Mouse (Mus musculus): ENCODE measurements around the gene Tmem189. TPM values are rescaled to one million over a fixed set of nuclear protein-coding genes. Genes with fewer than 3 reads are reported as not detected.

The Tmem189 gene
- polyA plus RNA-seq, 1 experiment from 2014 or later, result 39.3 TPM

GRCm38 (mm10) chr2:167700018-167700417 lies 10.4 kb upstream of the Tmem189 start:
- no peak for ATAC-seq (ENCODE audit: insufficient number of reproducible peaks, insufficient read depth, low FRiP score, low TSS enrichment, low read depth)
- no peak overlapping the region for H3K9ac ChIP-seq (replicated peaks)
- H3K9me3 ChIP-seq, result peaks cover 5% of the 10 kb centered on the region; the same call in 1 of the 2 replicates
- 78% methylated on average over 5 of the region's 5 CpGs for WGBS
- H3K4me1 ChIP-seq (replicated peaks), result peaks cover 5% of the 10 kb centered on the region
- H3K27ac ChIP-seq, result no peak overlapping the region
- H3K4me2 ChIP-seq, result no peak overlapping the region
- H3K27me3 ChIP-seq, result no peaks in the 10 kb centered on the region
- H3K36me3 ChIP-seq, result no peaks in the 10 kb centered on the region
- H3K4me3 ChIP-seq (replicated peaks), result no peak overlapping the region

GRCm38 (mm10) chr2:167697902-167698301 lies 8.3 kb upstream of the Tmem189 start:
- peaks cover 5% of the 10 kb centered on the region; the same call in 1 of the 2 replicates for H3K9me3 ChIP-seq
- H3K4me1 ChIP-seq (replicated peaks), result peaks cover 5% of the 10 kb centered on the region
- no peak overlapping the region for H3K9ac ChIP-seq (replicated peaks)
- H3K4me3 ChIP-seq (replicated peaks), result no peak overlapping the region
- H3K36me3 ChIP-seq, result no peaks in the 10 kb centered on the region
- 60% methylated on average over 5 of the region's 5 CpGs for WGBS
- no peak for ATAC-seq (ENCODE audit: insufficient number of reproducible peaks, insufficient read depth, low FRiP score, low TSS enrichment, low read depth)
- H3K27ac ChIP-seq, result no peak overlapping the region
- no peak overlapping the region for H3K4me2 ChIP-seq
- H3K27me3 ChIP-seq, result peaks cover 2% of the 10 kb centered on the region; the same call in 1 of the 2 replicates

DNA sequence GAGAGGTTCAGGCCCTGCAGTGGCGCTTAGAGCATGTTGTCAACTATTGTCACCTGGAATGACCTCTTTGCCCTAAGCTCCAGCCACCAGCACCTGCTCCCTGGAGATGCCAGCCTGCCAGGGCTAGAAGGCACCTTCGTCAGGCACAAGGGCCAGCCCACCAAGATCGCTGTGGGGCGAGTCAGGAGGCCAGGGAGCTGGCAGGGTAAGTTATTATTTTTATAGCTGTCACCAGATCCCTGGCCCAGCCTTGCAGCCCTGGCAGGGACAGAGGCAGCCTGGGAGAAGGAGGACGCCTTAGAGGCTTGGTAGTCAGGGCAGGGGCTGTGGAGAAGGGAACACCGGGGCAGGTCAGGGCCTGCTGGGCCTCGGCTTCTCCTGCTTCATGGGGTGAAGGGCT lies 6.5 kb upstream of the Tmem189 start:
- Histone ChIP-seq H3K36me3 (no peaks in the 10 kb centered on the region), H3K4me1 (replicated peaks) (peaks cover 5% of the 10 kb centered on the region), H3K9me3 (peaks cover 5% of the 10 kb centered on the region; the same call in 1 of the 2 replicates), H3K9ac (replicated peaks) (no peak overlapping the region; the same call in 1 of the 2 replicates), H3K4me3 (replicated peaks) (no peak overlapping the region), H3K27ac (no peak overlapping the region), H3K4me2 (no peak overlapping the region), H3K27me3 (peaks cover 20% of the 10 kb centered on the region)
- WGBS, result 56% methylated on average over 7 of the region's 7 CpGs
- no peak for ATAC-seq (ENCODE audit: insufficient number of reproducible peaks, insufficient read depth, low FRiP score, low TSS enrichment, low read depth)

DNA sequence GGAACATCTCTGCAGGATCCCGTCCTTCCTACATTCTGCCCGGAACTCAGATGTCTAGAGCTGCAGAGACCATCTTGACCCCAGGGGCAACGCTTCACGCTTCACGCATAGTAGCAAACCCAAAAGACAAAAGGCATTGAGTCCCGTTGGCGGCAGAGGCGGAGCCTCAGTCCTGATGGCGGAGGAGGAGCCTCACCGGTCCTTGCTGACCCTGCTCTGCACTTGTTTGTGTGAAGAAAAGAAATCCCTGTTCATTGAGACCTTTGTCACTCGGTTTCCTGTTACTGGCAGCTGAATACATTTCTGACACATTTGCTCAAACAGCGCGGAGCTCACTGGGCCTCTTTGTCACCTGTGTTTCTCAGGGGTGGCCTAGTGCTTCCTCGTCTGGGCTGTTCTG lies 5.9 kb upstream of the Tmem189 start:
- Histone ChIP-seq H3K4me3 (replicated peaks) (no peak overlapping the region), H3K27me3 (peaks cover 26% of the 10 kb centered on the region), H3K27ac (no peak overlapping the region), H3K4me2 (no peak overlapping the region), H3K9ac (replicated peaks) (no peak overlapping the region), H3K36me3 (no peaks in the 10 kb centered on the region), H3K9me3 (peaks cover 5% of the 10 kb centered on the region; the same call in 1 of the 2 replicates), H3K4me1 (replicated peaks) (peaks cover 5% of the 10 kb centered on the region)
- no peak for ATAC-seq (ENCODE audit: insufficient number of reproducible peaks, insufficient read depth, low FRiP score, low TSS enrichment, low read depth)
- 85% methylated on average over 14 of the region's 14 CpGs for WGBS

- Histone ChIP-seq H3K4me2 (no peak overlapping the region), H3K9ac (replicated peaks) (no peak overlapping the region), H3K4me1 (replicated peaks) (peaks cover 5% of the 10 kb centered on the region), H3K27ac (no peak overlapping the region), H3K36me3 (no peaks in the 10 kb centered on the region), H3K4me3 (replicated peaks) (no peak overlapping the region), H3K9me3 (peaks cover 5% of the 10 kb centered on the region; the same call in 1 of the 2 replicates), H3K27me3 (peaks cover 30% of the 10 kb centered on the region)
- no peak for ATAC-seq (ENCODE audit: insufficient number of reproducible peaks, insufficient read depth, low FRiP score, low TSS enrichment, low read depth)
- WGBS, result 94% methylated on average over 7 of the region's 7 CpGs
Observed at GRCm38 (mm10) chr2:167694963-167695362, 5.3 kb upstream of the Tmem189 start.

- no peak overlapping the region for H3K4me3 ChIP-seq (replicated peaks)
- no peak overlapping the region for H3K27ac ChIP-seq
- H3K27me3 ChIP-seq, result peaks cover 37% of the 10 kb centered on the region
- no peak for ATAC-seq (ENCODE audit: insufficient number of reproducible peaks, insufficient read depth, low FRiP score, low TSS enrichment, low read depth)
- H3K36me3 ChIP-seq, result no peaks in the 10 kb centered on the region
- no peak overlapping the region for H3K9ac ChIP-seq (replicated peaks)
- 83% methylated on average over 1 of the region's 1 CpGs for WGBS
- H3K4me2 ChIP-seq, result no peak overlapping the region
- H3K4me1 ChIP-seq (replicated peaks), result peaks cover 12% of the 10 kb centered on the region
- peaks cover 5% of the 10 kb centered on the region; the same call in 1 of the 2 replicates for H3K9me3 ChIP-seq
Observed at GRCm38 (mm10) chr2:167694244-167694643, 4.6 kb upstream of the Tmem189 start.

GRCm38 (mm10) chr2:167693540-167693939 lies 3.9 kb upstream of the Tmem189 start:
- H3K4me2 ChIP-seq, result no peak overlapping the region
- peaks cover 5% of the 10 kb centered on the region; the same call in 1 of the 2 replicates for H3K9me3 ChIP-seq
- H3K9ac ChIP-seq (replicated peaks), result no peak overlapping the region
- H3K27ac ChIP-seq, result no peak overlapping the region
- WGBS, result 87% methylated on average over 2 of the region's 2 CpGs
- ATAC-seq (ENCODE audit: insufficient number of reproducible peaks, insufficient read depth, low FRiP score, low TSS enrichment, low read depth), result no peak
- no peaks in the 10 kb centered on the region for H3K36me3 ChIP-seq
- no peak overlapping the region for H3K4me3 ChIP-seq (replicated peaks)
- H3K27me3 ChIP-seq, result peaks cover 44% of the 10 kb centered on the region
- H3K4me1 ChIP-seq (replicated peaks), result peaks cover 15% of the 10 kb centered on the region

DNA sequence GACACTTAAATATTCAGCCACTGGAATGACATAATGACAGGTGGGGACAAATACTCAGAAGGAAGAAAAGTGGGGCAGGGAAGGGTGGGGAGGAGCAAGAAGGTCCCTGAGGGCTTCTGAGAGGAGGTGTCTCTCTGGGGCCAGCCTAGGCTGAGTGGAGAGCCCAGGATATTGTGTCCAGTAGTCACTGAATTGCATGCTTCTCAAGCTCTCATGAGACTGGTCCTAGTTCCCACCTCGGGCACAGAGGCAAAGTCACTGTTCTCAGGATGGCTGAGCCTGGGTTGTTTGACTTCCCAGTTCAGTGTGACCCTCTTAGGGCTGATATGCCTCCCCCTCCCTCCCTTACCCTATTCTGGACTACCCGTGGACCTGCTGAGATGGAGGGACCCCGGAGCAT lies 3.2 kb upstream of the Tmem189 start:
- WGBS, result 66% methylated on average over 3 of the region's 3 CpGs
- H3K27ac ChIP-seq, result no peak overlapping the region
- H3K36me3 ChIP-seq, result no peaks in the 10 kb centered on the region
- no peak for ATAC-seq (ENCODE audit: insufficient number of reproducible peaks, insufficient read depth, low FRiP score, low TSS enrichment, low read depth)
- no peak overlapping the region for H3K4me2 ChIP-seq
- peaks cover 51% of the 10 kb centered on the region for H3K27me3 ChIP-seq
- no peak overlapping the region for H3K9ac ChIP-seq (replicated peaks)
- peaks cover 5% of the 10 kb centered on the region; the same call in 1 of the 2 replicates for H3K9me3 ChIP-seq
- H3K4me3 ChIP-seq (replicated peaks), result no peak overlapping the region
- peaks cover 15% of the 10 kb centered on the region for H3K4me1 ChIP-seq (replicated peaks)

- H3K4me1 ChIP-seq (replicated peaks), result peaks cover 15% of the 10 kb centered on the region
- no peak overlapping the region for H3K9ac ChIP-seq (replicated peaks)
- H3K27ac ChIP-seq, result no peak overlapping the region
- H3K4me2 ChIP-seq, result no peak overlapping the region
- H3K36me3 ChIP-seq, result no peaks in the 10 kb centered on the region
- 82% methylated on average over 14 of the region's 14 CpGs for whole genome bisulfite sequencing
- peaks cover 5% of the 10 kb centered on the region; the same call in 1 of the 2 replicates for H3K9me3 ChIP-seq
- peaks cover 58% of the 10 kb centered on the region for H3K27me3 ChIP-seq
- no peak overlapping the region for H3K4me3 ChIP-seq (replicated peaks)
- no peak for ATAC-seq (ENCODE audit: insufficient number of reproducible peaks, insufficient read depth, low FRiP score, low TSS enrichment, low read depth)
Observed at GRCm38 (mm10) chr2:167691871-167692661, 2.4 kb upstream of the Tmem189 start.

DNA sequence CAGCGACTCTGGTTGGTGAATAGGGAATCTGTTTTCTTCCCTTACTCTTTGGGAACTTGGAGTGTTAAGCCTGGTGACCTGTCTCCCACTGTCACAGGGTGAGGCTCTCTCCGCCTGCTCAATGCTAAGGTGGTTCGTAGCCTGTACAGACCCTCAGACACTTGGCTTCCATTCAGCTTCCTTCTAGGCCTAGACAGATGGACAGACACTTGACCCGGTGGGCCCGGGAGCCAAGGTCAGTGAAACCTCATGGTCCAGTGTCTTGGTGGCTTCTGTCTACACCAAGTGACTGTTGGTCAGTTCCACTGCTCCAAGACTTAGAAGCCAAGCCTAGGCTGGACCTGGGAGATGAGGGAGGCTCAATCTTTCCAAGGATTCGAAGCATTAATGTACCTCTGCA lies 1.8 kb upstream of the Tmem189 start:
- H3K4me3 ChIP-seq (replicated peaks), result no peak overlapping the region
- H3K27me3 ChIP-seq, result peaks cover 65% of the 10 kb centered on the region
- no peak for ATAC-seq (ENCODE audit: insufficient number of reproducible peaks, insufficient read depth, low FRiP score, low TSS enrichment, low read depth)
- H3K27ac ChIP-seq, result no peak overlapping the region
- WGBS, result 89% methylated on average over 6 of the region's 6 CpGs
- no peak overlapping the region for H3K9ac ChIP-seq (replicated peaks)
- H3K4me2 ChIP-seq, result no peak overlapping the region
- H3K9me3 ChIP-seq, result peaks cover 5% of the 10 kb centered on the region; the same call in 1 of the 2 replicates
- H3K36me3 ChIP-seq, result no peaks in the 10 kb centered on the region
- H3K4me1 ChIP-seq (replicated peaks), result peaks cover 15% of the 10 kb centered on the region

DNA sequence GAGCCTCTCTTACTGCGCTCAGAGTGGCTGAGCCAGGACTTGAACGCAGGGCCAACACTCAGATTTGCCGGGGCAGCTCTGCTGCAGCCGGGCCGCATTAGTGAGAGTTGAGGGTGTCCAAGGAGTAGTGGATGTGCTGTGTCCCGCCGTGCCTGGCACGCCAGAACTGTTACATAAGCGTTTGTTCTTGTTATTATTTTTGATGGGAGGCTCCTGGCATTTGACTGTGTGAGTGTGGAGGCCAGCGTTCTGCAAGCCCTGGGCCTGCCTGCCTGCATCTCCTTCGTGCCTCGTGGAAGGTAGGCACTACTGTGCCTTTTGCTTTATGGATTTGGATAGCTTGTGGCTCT lies 1.3 kb upstream of the Tmem189 start:
- Histone ChIP-seq H3K9me3 (peaks cover 5% of the 10 kb centered on the region; the same call in 1 of the 2 replicates), H3K4me2 (peak overlapping the region; percentile 11; the same call in 1 of the 2 replicates), H3K27me3 (peaks cover 68% of the 10 kb centered on the region), H3K4me3 (replicated peaks) (peak overlapping the region; percentile 3; the same call in 1 of the 2 replicates), H3K27ac (no peak overlapping the region), H3K4me1 (replicated peaks) (peaks cover 11% of the 10 kb centered on the region; the same call in 1 of the 2 replicates), H3K9ac (replicated peaks) (no peak overlapping the region), H3K36me3 (no peaks in the 10 kb centered on the region)
- no peak for ATAC-seq (ENCODE audit: insufficient number of reproducible peaks, insufficient read depth, low FRiP score, low TSS enrichment, low read depth)
- WGBS, result 83% methylated on average over 12 of the region's 12 CpGs
